In the genomic region with DNA sequence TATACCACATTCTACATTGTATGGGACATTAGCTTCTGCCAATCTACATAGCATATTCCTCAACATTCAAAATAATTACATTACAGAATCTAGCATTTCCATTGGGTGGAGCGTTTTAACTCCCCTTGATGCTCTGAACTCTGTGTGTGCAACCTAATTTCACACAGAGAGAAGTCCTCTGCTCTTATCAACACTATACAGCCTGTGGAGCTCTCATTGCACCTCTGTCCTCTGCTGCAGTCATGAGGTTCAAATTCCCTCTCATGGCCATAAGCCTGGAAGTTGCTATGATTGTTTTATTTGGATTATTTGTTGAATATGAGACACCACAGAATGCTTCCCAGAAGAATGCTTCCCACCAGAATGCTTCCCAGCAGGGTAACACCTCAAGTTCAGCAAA, we compare ENCODE assay signal across 18 mouse cellular contexts. TPM values are rescaled to one million over a fixed set of nuclear protein-coding genes. Genes with fewer than 3 reads are reported as not detected.
DNase-seq lines count a peak whose midpoint lies in the region; ATAC-seq and TF ChIP-seq lines count a peak whose summit lies in the region.
"Had no signal": no experiment of that assay in that cellular context is flagged by ENCODE, and none has a peak within 500 bp of the region (broad histone marks: within the 10 kb centered on the region; RNA-seq: fewer than 3 reads in every experiment).

A gene (plus strand): TSS at position 193 of the 400 bp plus-strand sequence.

- H3K9ac ChIP-seq in liver, embryonic 11.5 days (ENCODE audit: low read depth, low read length): peak within 1 kb of the TSS; percentile 74
- H3K9ac ChIP-seq: embryonic facial prominence, embryonic 12.5 days; lung, embryonic 15.5 days had no signal

- 67% methylated on average over 1 of the region's 1 CpGs for WGBS in bone marrow, adult 2 months
- WGBS in liver, embryonic 11.5 days: 26% methylated on average over 1 of the region's 1 CpGs

- H3K4me1 ChIP-seq in G1E (ENCODE audit: insufficient read depth, low read depth, low read length): peaks cover 42% of the 10 kb centered on the region
- no peaks in the 10 kb centered on the region for H3K4me1 ChIP-seq in bone marrow, adult 2 months (ENCODE audit: control insufficient read depth, insufficient read depth, low read length)
- H3K4me1 ChIP-seq in liver, embryonic 11.5 days (replicated peaks; ENCODE audit: control insufficient read depth, insufficient read depth, low read length): peaks cover 5% of the 10 kb centered on the region
- H3K4me1 ChIP-seq: embryonic facial prominence, embryonic 12.5 days; lung, embryonic 15.5 days had no signal

- no peaks in the 10 kb centered on the region for H3K36me3 ChIP-seq in G1E (replicated peaks)
- H3K36me3 ChIP-seq in liver, embryonic 11.5 days (ENCODE audit: control insufficient read depth, insufficient read depth, low read length): no peaks in the 10 kb centered on the region
- H3K36me3 ChIP-seq: embryonic facial prominence, embryonic 12.5 days; lung, embryonic 15.5 days had no signal

- peak; percentile 64 for ATAC-seq in G1E (ENCODE audit: extremely low read depth, insufficient number of reproducible peaks, low FRiP score, poor library complexity, severe bottlenecking)
- peak; percentile 86 for ATAC-seq in liver, embryonic 11.5 days (replicated peaks; ENCODE audit: low FRiP score)
- peak; percentile 84 for ATAC-seq in megakaryocyte-erythroid progenitor cell, adult 5-6 weeks (replicated peaks; ENCODE audit: low FRiP score, low TSS enrichment, poor library complexity, severe bottlenecking)
- ATAC-seq: hindbrain, postnatal 0 days had no signal

- no peak for TF ChIP-seq CTCF in G1E (IDR thresholded peaks at IDR 0.05; ENCODE audit: low read depth, low read length)
- no peak for TF ChIP-seq CTCF in bone marrow, adult 2 months (IDR thresholded peaks at IDR 0.05; ENCODE audit: control insufficient read depth, insufficient read depth, low read length)

- peak within 1 kb of the TSS; percentile 41; the same call in 1 of the 2 replicates for H3K4me2 ChIP-seq in liver, embryonic 11.5 days
- H3K4me2 ChIP-seq: embryonic facial prominence, embryonic 12.5 days; lung, embryonic 15.5 days had no signal

- no peaks in the 10 kb centered on the region for H3K9me3 ChIP-seq in G1E (replicated peaks)
- H3K9me3 ChIP-seq in liver, embryonic 11.5 days (ENCODE audit: control insufficient read depth, low read length): no peaks in the 10 kb centered on the region
- H3K9me3 ChIP-seq: embryonic facial prominence, embryonic 12.5 days; lung, embryonic 15.5 days had no signal

- intact Hi-C loops in left cerebral cortex, postnatal 10 days (cut with DNase I): no loop called here

- peak within 1 kb of the TSS; percentile 68 for H3K4me3 ChIP-seq in G1E (ENCODE audit: low read depth, low read length)
- H3K4me3 ChIP-seq in bone marrow, adult 2 months (replicated peaks; ENCODE audit: control insufficient read depth, low read depth, low read length): peak within 1 kb of the TSS; percentile 46
- H3K4me3 ChIP-seq in liver, embryonic 11.5 days (ENCODE audit: low read depth, low read length): peak within 1 kb of the TSS; percentile 56
- H3K4me3 ChIP-seq: embryonic facial prominence, embryonic 12.5 days; lung, embryonic 15.5 days had no signal

- TF ChIP-seq POLR2A in bone marrow, adult 2 months (IDR thresholded peaks at IDR 0.05; ENCODE audit: borderline replicate concordance, control insufficient read depth, low read depth, low read length): no peak

- no peaks in the 10 kb centered on the region for H3K27me3 ChIP-seq in G1E (ENCODE audit: insufficient read depth, low read length)
- H3K27me3 ChIP-seq in liver, embryonic 11.5 days (replicated peaks; ENCODE audit: control insufficient read depth, insufficient read depth, low read length): no peaks in the 10 kb centered on the region
- H3K27me3 ChIP-seq: embryonic facial prominence, embryonic 12.5 days; lung, embryonic 15.5 days had no signal

- H3K27ac ChIP-seq in bone marrow, adult 2 months (ENCODE audit: control insufficient read depth, insufficient read depth, low read depth, low read length, poor library complexity): no peak within 1 kb of the TSS
- H3K27ac ChIP-seq in liver, embryonic 11.5 days (ENCODE audit: low read depth, low read length): peak within 1 kb of the TSS; percentile 71
- H3K27ac ChIP-seq: embryonic facial prominence, embryonic 12.5 days; hindbrain, postnatal 0 days; lung, embryonic 15.5 days had no signal

- no peak for DNase-seq in G1E (ENCODE audit: low spot score)
- DNase-seq in liver, embryonic 11.5 days (ENCODE audit: low spot score): no peak
- DNase-seq in cerebellum, postnatal 10 days: no peak
- DNase-seq in left cerebral cortex, adult 18-20 months (ENCODE audit: low spot score in 2 of 2): no peak
- no peak for DNase-seq in left cerebral cortex, postnatal 10 days (ENCODE audit: extremely low spot score in 1 of 2, low spot score in 2 of 2)
- DNase-seq: adrenal gland, postnatal 14 days; cerebellum, postnatal 36 days; heart, postnatal 36 days; kidney, adult 18-20 months had no signal

RNA-seq across cellular contexts. Expression of the gene that starts here (rescaled TPM):
- total RNA-seq in G1E (2014; fragmentation: Nextera tagmentation) (630 and 645 TPM in 2 replicates), G1E (2017) (110 and 118 TPM in 2 replicates)
- 9.5 and 12.7 TPM in 2 replicates for polyA plus RNA-seq in G1E (2012)
- 37.6 and 108 TPM in 2 replicates for polyA plus RNA-seq in bone marrow, adult 2 months (2011; ENCODE audit: insufficient read depth, insufficient read length, low replicate concordance, missing spikeins)
- polyA plus RNA-seq in liver, embryonic 11.5 days (2014; fragmentation: Nextera tagmentation; extraction: Ambion mirVana): 164 and 181 TPM in 2 replicates
- total RNA-seq in megakaryocyte-erythroid progenitor cell, adult 5-6 weeks (2014; fragmentation: Nextera tagmentation): 98.6 and 128 TPM in 2 replicates
- 54.1 and 79.9 TPM in 2 replicates for total RNA-seq in megakaryocyte-erythroid progenitor cell, adult 5-6 weeks (2017)
- total RNA-seq in left cerebral cortex, adult 18-20 months (2021): not detected
- total RNA-seq in left cerebral cortex, postnatal 10 days (2021): not detected
- total RNA-seq: ES-E14; gastrocnemius, adult 18-20 months; hindbrain, postnatal 0 days; midbrain, postnatal 0 days had no signal
- polyA plus RNA-seq: hindbrain, postnatal 0 days; large intestine, adult 2 months; midbrain, postnatal 0 days had no signal

Comparison
In these comparisons a context has a peak if more than half of its experiments do, and no peak if none do; other contexts are left out.
1. RNA of the gene that starts here (total RNA-seq): 110 to 645 TPM in G1E and 54.1 to 128 TPM in megakaryocyte-erythroid progenitor cell, adult 5-6 weeks; not detected in left cerebral cortex, postnatal 10 days and not detected in left cerebral cortex, adult 18-20 months; every median in the first group is over 10 times any median in the second.
2. Peak in every context shown above with its lines, with median percentiles within 50 percentile points of each other: ATAC-seq and H3K4me3 ChIP-seq.